Mouse (Mus musculus) heart, postnatal 0 days (tissue): ENCODE data around the gene Gga1.

ENCODE experiments used
- CTCF ChIP-seq: IDR thresholded peaks from 2 replicates; pipeline ENCODE4 v1.5.1; 2016; ENCODE audit warnings: antibody characterized with exemption, control low read depth, low read depth
- EP300 ChIP-seq: IDR thresholded peaks from 2 replicates; pipeline ENCODE4 v1.6.1; 2016; ENCODE audit warnings: antibody characterized with exemption, low read depth

DNA sequence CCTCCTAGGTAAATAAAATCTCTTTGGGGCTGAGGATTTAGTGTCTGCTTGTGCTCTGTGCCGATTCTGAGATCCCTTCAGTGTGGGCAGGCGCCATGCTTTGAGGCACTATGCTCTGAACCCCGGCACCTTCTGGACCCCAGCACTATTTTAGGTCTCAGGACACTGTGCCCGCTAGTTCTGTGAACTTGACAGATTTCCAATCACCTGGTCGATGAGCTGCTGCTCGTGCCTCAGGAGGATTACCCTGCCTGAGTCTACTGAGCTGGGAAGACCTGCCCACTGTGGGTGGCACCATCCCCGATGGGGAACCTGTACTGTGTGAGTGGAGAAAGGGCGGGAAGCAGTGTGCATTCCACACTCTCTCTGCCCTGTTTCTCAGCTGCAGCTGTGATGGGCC lies 2.0 kb upstream of the Gga1 start:
- TF ChIP-seq EP300 (no peak), CTCF (no peak)
